Mouse (Mus musculus): ENCODE results near the gene Cxcr1.

Gene Cxcr1

GRCm38 (mm10) chr1:74194445-74194844 is at the start of gene Cxcr1:
Cxcr1 (minus strand) TSS chr1:74194631.
- DNase-seq (ENCODE audit: low spot score in 2 of 2): no peak

- DNase-seq (ENCODE audit: low spot score in 2 of 2): no peak
Measured at GRCm38 (mm10) chr1:74240832-74241231, 46.4 kb upstream of the Cxcr1 start.

GRCm38 (mm10) chr1:74240311-74240710 is 45.9 kb upstream of the Cxcr1 start:
- no peak for DNase-seq (ENCODE audit: low spot score in 2 of 2)

- peak; percentile 26 to 27 for DNase-seq (ENCODE audit: low spot score in 2 of 2)
Measured at GRCm38 (mm10) chr1:74239618-74240017, 45.2 kb upstream of the Cxcr1 start.

- DNase-seq (ENCODE audit: low spot score in 2 of 2): peak; percentile 4 to 5
Measured at GRCm38 (mm10) chr1:74239162-74239561, 44.7 kb upstream of the Cxcr1 start.

- peak; percentile 50 to 71 for DNase-seq (ENCODE audit: low spot score in 2 of 2)
Measured at GRCm38 (mm10) chr1:74238136-74238535, 43.7 kb upstream of the Cxcr1 start.

GRCm38 (mm10) chr1:74237671-74238070 is 43.2 kb upstream of the Cxcr1 start:
- DNase-seq (ENCODE audit: low spot score in 2 of 2): peak; percentile 15 to 23

- peak; percentile 68 to 73 for DNase-seq (ENCODE audit: low spot score in 2 of 2)
Measured at GRCm38 (mm10) chr1:74236590-74237317, 42.3 kb upstream of the Cxcr1 start.

GRCm38 (mm10) chr1:74235938-74236589 is 41.6 kb upstream of the Cxcr1 start, which contains the start of gene Arpc2:
Arpc2 (plus strand) TSS chr1:74236084.
- peak; percentile 97 to 98 for DNase-seq (ENCODE audit: low spot score in 2 of 2)

GRCm38 (mm10) chr1:74230992-74231391 is 36.6 kb upstream of the Cxcr1 start:
- no peak for DNase-seq (ENCODE audit: low spot score in 2 of 2)

- no peak for DNase-seq (ENCODE audit: low spot score in 2 of 2)
Measured at GRCm38 (mm10) chr1:74229942-74230341, 35.5 kb upstream of the Cxcr1 start.

- peak; percentile 87 to 90 for DNase-seq (ENCODE audit: low spot score in 2 of 2)
Measured at GRCm38 (mm10) chr1:74227317-74227716, 32.9 kb upstream of the Cxcr1 start.

- no peak for DNase-seq (ENCODE audit: low spot score in 2 of 2)
Measured at GRCm38 (mm10) chr1:74219922-74220321, 25.5 kb upstream of the Cxcr1 start.

- DNase-seq (ENCODE audit: low spot score in 2 of 2): no peak
Measured at GRCm38 (mm10) chr1:74208941-74209340, 14.5 kb upstream of the Cxcr1 start.

GRCm38 (mm10) chr1:74207906-74208305 is 13.5 kb upstream of the Cxcr1 start:
- DNase-seq (ENCODE audit: low spot score in 2 of 2): no peak

- DNase-seq (ENCODE audit: low spot score in 2 of 2): no peak
Measured at GRCm38 (mm10) chr1:74206642-74207041, 12.2 kb upstream of the Cxcr1 start.

- DNase-seq (ENCODE audit: low spot score in 2 of 2): peak; percentile 9 to 36
Measured at GRCm38 (mm10) chr1:74205881-74206280, 11.4 kb upstream of the Cxcr1 start.

GRCm38 (mm10) chr1:74203457-74203856 is 9.0 kb upstream of the Cxcr1 start:
- no peak for DNase-seq (ENCODE audit: low spot score in 2 of 2)

GRCm38 (mm10) chr1:74201048-74201844 is 6.8 kb upstream of the Cxcr1 start:
- no peak for DNase-seq (ENCODE audit: low spot score in 2 of 2)

GRCm38 (mm10) chr1:74199046-74199445 is 4.6 kb upstream of the Cxcr1 start:
- no peak for DNase-seq (ENCODE audit: low spot score in 2 of 2)

GRCm38 (mm10) chr1:74197726-74198470 is 3.5 kb upstream of the Cxcr1 start:
- no peak for DNase-seq (ENCODE audit: low spot score in 2 of 2)

Measured in spleen, postnatal 36 days (tissue).